Mouse (Mus musculus) ovary, adult 18-20 months (tissue): ENCODE measurements around the gene Dcps.
A peak's percentile ranks its signal among the peaks of the same experiment; 100 is the strongest.
"Not testable (repeated sequence)": the region's sequence is repeated elsewhere in the genome, so short reads cannot be mapped to it uniquely, and the experiment has no call there.

Source experiments
- DNase-seq: peaks from one replicate; pipeline ENCODE4 v3.0.0; 2022; ENCODE audit warnings: low spot score, mixed read lengths

Dcps gene

DNA sequence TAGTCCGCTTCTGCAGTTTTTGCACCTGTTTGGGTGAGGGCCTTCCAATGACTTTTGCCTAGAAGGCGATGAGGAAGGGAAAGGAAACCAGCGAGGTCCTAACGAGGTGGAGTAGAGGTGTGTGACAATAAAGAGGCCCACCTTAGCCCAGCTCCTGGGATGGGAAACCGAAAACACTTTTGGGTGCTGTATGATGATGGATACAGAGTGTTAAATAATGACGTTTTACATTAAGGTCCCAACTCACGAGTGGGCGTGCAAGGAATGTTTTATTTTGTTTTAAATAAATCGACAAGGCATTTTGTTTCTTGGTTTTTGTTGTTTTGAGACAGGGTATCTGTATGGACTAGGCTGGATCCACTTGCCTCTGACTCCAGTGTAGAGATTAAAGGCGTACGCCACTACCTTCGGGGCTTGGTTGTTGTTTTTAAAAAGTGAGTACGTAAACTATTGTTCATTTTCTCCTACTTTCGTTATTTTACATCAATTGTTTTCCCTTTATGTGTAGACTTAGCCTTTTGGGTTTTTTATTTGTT lies 331 bp upstream of the Dcps start:
- DNase-seq, result no peak

GRCm38 (mm10) chr9:35173331-35173730 lies 2.5 kb downstream of the Dcps start:
- no peak for DNase-seq

- no peak for DNase-seq
These were observed 5.8 kb downstream of the Dcps start for GRCm38 (mm10) chr9:35170071-35170470.

DNA sequence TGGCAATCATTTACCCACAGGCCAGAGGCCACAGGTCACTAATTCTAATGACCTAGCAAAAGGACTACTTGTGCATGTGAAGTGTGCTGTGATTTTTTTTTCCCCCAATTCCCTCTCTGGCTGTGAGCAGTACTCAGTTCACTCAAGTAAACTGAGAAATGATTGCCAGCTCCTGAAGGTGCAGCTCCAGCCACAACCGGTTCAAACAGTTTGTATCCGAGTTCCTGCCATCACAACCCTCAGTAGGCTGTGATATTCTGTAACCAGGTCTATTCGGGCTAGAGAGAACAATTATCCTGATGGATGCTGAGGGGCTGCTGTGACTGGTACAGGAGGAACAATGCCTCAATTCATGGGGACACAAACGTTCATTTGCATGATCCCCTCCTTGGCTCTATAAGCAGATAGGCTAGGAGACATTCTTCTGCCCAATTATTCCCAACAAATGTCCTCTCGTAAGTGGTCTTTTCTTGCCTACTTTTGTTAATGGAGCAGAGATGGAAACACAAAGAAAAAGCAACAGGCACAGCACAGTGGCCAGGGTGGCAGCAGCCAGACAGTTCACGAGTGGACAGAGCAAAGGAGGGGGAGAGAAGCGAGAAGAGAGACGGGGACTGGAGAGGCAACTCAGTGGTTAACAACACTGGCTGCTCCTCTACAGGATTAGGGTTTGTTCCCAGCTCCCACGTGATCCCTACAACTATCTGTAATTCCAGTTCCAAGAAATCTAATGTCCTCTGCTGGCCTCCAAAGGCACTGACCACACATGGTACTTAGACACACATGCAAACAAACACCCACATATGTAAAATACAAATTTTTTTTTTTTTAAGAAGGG lies 8.8 kb downstream of the Dcps start:
- no peak for DNase-seq

GRCm38 (mm10) chr9:35166144-35166797 lies 9.6 kb downstream of the Dcps start:
- DNase-seq, result no peak

DNA sequence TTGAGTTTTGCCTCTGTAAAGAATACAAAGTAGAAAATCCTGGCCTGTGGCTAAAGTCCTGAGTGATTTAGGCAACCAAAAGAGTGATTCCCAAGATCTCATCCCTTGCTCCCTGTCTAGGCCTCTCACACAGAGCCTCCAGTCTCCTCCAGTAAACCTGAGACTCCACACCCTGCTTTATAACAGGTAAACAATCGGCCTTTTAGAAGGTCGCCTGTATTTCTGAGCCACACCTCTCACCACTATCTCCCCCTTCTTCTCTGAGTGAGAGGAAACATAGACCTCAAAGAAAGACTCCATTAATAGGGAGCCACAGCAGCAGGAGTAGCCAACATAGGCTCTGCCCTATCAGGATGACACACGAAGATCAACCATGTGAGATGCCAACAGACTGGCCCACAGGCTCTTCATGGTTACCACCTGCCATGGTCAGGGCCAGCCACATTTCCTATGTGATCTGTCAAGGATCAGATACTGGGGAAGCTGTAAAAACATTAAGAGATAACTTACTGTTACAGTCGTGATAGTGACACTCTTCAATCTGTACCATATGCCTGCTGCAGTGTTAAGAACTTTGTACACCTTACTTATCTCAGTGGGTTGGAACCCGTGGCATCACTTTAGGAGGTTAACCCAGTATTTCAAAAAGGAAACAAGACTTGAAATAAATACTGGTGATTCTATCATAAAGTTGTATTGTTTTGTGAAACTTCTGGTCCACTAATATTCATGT lies 11.6 kb downstream of the Dcps start:
- no peak for DNase-seq

DNA sequence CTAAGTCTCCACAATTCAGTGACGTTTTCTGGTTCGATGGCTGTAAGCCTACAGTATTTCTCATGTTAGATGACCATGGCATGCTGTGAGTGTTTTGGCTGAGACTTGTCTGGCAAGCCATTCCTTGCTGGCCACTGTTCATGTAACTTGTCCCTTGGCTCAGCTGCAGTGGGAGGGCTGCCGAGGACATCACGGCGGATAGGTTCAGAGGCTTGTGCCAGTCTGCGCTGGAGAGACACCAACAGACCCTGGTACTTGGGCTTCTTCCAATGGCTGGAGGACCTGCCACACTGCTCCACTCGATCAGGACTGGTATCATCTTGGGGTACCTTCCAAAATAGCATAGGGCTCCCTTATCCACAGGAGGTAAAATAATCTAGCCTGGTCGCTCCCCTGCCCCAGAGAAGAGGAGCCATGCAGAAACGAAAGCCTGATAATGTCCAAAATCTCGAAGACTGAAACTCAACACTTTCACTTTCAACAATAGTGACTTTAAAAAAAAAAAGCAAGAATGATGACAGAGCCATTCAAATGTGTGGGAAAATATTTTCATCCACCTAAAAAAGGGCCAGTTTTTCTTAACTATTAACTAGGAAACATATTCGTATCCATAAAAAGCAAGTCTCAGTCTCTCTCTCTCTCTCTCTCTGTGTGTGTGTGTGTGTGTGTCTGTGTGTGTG lies 12.7 kb downstream of the Dcps start:
- peak; percentile 44 for DNase-seq

DNA sequence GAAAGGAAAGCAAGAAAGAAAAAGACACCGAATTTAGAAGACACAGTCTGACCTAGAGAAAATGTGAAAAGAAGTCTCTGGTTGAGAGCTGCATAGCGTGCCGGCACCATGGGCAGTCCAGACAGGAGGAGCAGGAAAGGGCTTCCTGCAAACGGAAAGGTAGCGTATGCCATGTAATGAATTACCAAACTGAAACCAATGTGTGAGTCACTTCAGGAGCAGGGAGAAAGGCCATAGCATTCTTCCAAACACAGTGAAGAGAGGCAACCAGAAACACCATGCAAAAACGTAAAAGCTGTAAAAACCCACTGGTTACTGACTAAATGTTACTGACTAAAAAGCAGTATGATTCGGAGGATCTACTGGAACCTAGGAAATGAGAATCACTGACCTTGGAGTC lies 14.1 kb downstream of the Dcps start:
- DNase-seq, result no peak

DNA sequence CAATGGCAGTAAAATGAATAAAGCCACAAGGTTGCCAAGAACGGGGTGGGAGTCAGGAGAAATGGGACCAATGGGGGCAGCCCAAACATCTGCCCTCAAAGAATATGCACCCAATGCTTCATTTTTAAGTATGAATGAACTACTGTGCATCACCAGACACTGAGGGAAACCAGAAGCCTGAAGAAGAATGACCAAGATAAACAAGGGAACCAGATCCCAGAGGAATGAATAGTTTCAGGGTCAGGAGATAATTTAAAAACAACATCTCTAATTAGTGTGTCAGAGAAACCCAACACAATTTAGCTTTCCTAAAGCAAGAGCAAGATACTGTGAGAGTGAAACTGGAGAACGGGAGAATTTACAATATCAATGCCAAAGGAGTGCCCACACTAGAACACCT lies 15.2 kb downstream of the Dcps start:
- DNase-seq, result no peak

DNA sequence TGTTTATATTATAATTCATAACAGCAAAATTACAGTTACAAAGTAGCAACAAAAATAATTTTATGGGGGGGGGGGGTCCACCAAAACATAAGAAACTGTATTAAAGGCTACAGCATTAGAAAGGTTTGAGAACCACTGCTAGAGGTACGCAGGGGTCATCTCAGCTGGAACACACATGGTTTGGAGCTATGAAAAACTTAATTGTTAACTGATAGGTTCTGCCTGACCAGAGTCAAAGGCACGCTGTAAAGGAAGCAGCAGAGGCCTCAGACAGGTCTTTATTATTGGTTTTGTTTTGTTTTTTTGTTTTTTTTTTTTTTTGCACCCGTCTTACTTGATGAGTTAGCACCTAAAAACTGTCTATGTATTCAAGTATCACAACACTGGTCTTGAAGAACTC lies 17.4 kb downstream of the Dcps start:
- DNase-seq, result no peak

DNA sequence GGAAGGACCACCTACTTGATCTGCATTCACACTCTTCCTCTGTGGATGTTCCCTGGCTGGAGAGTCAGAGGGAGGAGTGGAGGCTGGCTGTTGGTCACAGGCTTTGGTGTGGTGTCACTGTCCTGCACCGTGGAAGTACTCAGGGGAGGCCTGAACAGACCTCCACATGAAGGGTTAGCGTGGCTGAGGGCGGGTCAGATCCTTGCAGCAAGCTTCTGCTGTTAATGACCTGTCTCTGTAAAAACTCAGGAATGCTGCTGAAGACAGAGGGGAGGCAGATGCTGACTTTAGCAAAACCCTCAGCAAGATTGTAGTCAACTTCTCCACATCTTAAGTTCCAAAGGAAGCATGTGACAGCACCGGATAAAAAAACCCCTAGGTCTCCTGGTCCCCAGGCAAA lies 19.0 kb downstream of the Dcps start:
- no peak for DNase-seq

GRCm38 (mm10) chr9:35156002-35156710 lies 19.7 kb downstream of the Dcps start:
- no peak for DNase-seq

- no peak for DNase-seq
These were observed 22.9 kb downstream of the Dcps start for GRCm38 (mm10) chr9:35152923-35153322.

DNA sequence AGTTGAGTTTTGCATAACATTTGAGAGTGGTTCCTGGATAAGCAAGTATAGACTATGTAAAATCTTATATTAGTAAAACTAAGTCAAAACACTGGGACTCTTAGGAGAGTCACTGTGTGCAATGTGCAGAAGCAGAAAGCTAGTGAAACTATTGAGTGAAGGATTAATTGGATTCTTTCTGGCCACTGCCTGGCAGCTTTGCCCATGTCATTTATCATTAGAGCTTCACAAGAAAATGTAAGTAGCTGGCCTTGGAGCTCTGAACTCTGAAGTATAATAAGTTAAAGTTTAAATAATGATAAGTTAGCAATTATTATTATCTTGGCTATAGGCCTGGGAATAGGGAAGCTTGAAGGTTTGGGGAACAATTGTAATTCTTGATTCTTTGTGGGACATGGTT lies 27.0 kb downstream of the Dcps start:
- DNase-seq, result not testable (repeated sequence)

DNA sequence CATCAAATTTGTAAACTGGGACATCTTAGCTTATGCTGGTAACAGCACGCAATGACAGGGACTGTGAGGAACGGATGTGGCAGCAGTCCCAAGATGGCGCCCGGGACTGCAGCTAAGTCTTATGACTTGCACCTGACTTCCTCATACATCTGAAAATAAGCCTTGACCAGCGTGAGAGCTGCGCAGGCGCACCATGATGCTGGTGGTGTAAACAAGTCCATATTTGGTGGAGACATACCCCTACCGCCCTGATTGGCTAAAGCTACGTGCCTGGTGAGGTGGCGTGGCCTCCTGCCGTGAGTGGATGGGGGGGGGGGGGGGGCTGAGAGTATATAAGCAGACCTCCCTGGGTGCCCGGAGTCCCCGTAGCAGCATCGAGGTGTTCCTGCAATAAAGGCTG lies 28.6 kb downstream of the Dcps start:
- not testable (repeated sequence) for DNase-seq

- no peak for DNase-seq
These were observed 30.0 kb downstream of the Dcps start for GRCm38 (mm10) chr9:35145829-35146228.

DNA sequence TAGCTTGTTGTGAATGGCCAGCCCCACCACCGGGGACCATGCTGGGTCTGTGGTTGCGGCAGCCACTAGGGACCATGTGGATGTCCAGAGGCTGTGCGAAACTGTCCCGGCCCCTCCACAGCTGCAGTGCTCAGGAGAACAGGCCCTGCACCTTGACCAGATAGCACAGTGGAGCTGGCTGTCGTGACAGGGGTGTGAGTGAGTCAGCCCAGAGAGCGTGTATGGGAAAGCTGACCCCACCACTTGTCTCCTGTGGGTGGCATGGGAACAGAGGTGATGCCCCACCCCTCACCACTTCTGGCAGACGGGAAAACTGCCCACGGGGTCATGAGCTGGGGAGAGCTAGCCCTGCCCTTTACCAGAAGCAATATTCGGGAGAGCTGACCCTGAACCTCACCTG lies 30.7 kb downstream of the Dcps start:
- DNase-seq, result no peak

- DNase-seq, result no peak
These were observed 33.6 kb downstream of the Dcps start for GRCm38 (mm10) chr9:35142221-35142620.

DNA sequence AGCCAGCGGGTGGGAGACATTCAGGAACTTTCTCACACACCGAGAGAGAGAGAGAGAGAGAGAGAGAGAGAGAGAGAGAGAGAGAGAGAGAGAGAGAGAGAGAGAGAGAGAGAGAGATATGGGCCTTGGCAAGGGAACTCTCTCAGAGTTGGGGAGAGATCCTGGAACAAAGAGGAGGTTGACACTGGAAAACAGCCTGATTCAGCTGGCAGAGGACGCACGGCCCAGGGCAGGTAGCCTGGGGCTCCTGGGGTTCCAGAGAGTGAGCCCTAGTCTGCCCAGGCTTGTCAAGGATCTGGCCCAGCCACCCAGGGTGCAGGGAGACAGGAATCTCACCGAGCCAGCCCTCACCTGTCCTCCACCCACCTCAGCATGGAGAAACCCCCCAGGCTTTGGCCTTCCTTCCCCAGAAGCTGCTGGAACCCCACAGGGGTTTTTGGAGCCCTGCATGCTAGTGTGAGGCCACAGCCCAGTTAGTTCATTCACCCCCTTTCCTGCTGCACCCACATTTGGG lies 36.6 kb downstream of the Dcps start:
- no peak for DNase-seq

DNA sequence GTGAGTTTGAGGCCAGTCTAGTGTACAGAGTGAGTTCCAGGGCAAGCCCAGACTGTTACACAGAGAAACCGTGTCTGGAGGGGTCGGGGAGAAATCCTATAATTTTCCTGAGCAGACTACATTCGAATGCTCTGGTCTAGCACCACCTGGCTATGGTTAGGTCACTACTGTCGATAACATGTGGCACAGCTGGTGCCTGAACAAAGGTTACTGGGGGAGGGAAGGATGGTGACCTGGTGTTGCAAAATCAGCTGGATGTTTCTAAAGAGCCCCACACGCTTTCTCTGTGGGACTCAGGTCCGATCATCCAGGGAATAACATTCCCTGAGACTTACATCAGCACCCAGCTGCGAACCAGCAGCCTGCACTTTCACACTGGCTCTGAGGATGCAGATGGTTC lies 37.8 kb downstream of the Dcps start:
- DNase-seq, result no peak

DNA sequence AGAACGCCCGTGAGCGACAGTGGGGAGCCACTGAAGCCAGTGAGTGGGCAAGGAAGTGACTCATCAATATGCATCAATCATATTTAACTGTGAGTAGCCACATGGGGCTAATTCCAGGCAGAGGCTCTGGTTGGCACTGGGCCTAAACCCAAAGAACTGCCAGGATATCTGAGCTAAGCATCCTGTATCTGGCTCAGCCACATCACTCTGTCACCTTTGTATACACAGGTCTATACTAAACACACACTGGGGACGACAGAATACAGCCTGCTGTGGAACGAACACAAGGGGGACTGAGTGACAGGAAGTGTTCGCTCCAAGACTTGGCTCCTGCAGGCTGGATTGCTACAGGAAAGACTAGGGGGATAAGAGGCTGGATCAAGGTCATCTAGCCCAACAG lies 40.3 kb downstream of the Dcps start:
- no peak for DNase-seq
